Mouse (Mus musculus) myocyte (in vitro differentiated cells): ENCODE measurements around the gene Myl12a.

Source experiments
- POLR2A ChIP-seq: IDR thresholded peaks from one replicate; pipeline ENCODE4 v1.6.1; 2011; ENCODE audit warnings: low read depth, mild to moderate bottlenecking, control low read depth, moderate library complexity; ENCODE audit not compliant: insufficient read length
- POLR2AphosphoS2 ChIP-seq: IDR thresholded peaks from one replicate; pipeline ENCODE4 v1.6.1; 2011; ENCODE audit warnings: low read depth, control low read depth; ENCODE audit not compliant: insufficient read length

- no peak for TF ChIP-seq POLR2A
- no peak for TF ChIP-seq POLR2AphosphoS2
Observed at GRCm38 (mm10) chr17:70968606-70969191, 34.0 kb downstream of the Myl12a start.
